Mouse (Mus musculus): ENCODE measurements at regions not wholly inside any gene's neighbourhood (a gene's known extent, or its start where the extent isn't known, plus 50 kb on each side); places are given as distances from the start of the nearest gene placed in this dataset.

- Histone ChIP-seq H3K27me3 (ENCODE audit: control insufficient read depth, insufficient read depth, low read length) (no peaks in the 10 kb centered on the region), H3K9ac (ENCODE audit: low read length) (no peak overlapping the region), H3K27ac (replicated peaks in 1 of 2; ENCODE audit: control insufficient read depth in 1 of 2, insufficient read depth in 1 of 2, low read depth in 2 of 2, low read length in 2 of 2) (no peak overlapping the region), H3K9me3 (ENCODE audit: control insufficient read depth, low read length) (no peaks in the 10 kb centered on the region), H3K4me3 (ENCODE audit: control insufficient read depth in 1 of 2, insufficient read depth in 1 of 2, low read depth in 1 of 2, low read length in 2 of 2) (no peak overlapping the region), H3K36me3 (ENCODE audit: control insufficient read depth, insufficient read depth, low read length) (no peaks in the 10 kb centered on the region), H3K4me2 (ENCODE audit: low read length) (no peak overlapping the region), H3K4me1 (ENCODE audit: control insufficient read depth in 2 of 2, insufficient read depth in 2 of 2, low read length in 2 of 2) (no peaks in the 10 kb centered on the region)
- 61% methylated on average over 4 of the region's 4 CpGs for WGBS
- no peak for ATAC-seq (ENCODE audit: insufficient number of reproducible peaks, insufficient read depth, low FRiP score, low read depth)
Observed at GRCm38 (mm10) chr13:102487416-102488097, 205.8 kb upstream of the Cd180 start.

GRCm38 (mm10) chr13:102491370-102491769, 202.0 kb upstream of the Cd180 start:
- H3K27me3 ChIP-seq (ENCODE audit: control insufficient read depth, insufficient read depth, low read length) = no peaks in the 10 kb centered on the region
- H3K4me3 ChIP-seq (ENCODE audit: control insufficient read depth in 1 of 2, insufficient read depth in 1 of 2, low read depth in 1 of 2, low read length in 2 of 2) = no peak overlapping the region
- H3K36me3 ChIP-seq (ENCODE audit: control insufficient read depth, insufficient read depth, low read length) = no peaks in the 10 kb centered on the region
- H3K27ac ChIP-seq (replicated peaks in 1 of 2; ENCODE audit: control insufficient read depth in 1 of 2, insufficient read depth in 1 of 2, low read depth in 2 of 2, low read length in 2 of 2) = no peak overlapping the region
- no peaks in the 10 kb centered on the region for H3K4me1 ChIP-seq (ENCODE audit: control insufficient read depth in 2 of 2, insufficient read depth in 2 of 2, low read length in 2 of 2)
- no peak for ATAC-seq (ENCODE audit: insufficient number of reproducible peaks, insufficient read depth, low FRiP score, low read depth)
- WGBS = 80% methylated on average over 4 of the region's 4 CpGs
- no peaks in the 10 kb centered on the region for H3K9me3 ChIP-seq (ENCODE audit: control insufficient read depth, low read length)
- no peak overlapping the region for H3K9ac ChIP-seq (ENCODE audit: low read length)
- no peak overlapping the region for H3K4me2 ChIP-seq (ENCODE audit: low read length)

GRCm38 (mm10) chr13:102504157-102504947, 189.0 kb upstream of the Cd180 start:
- WGBS = 55% methylated on average over 10 of the region's 10 CpGs
- H3K27ac ChIP-seq (replicated peaks in 1 of 2; ENCODE audit: control insufficient read depth in 1 of 2, insufficient read depth in 1 of 2, low read depth in 2 of 2, low read length in 2 of 2) = no peak overlapping the region

GRCm38 (mm10) chr13:102507226-102507625, 186.1 kb upstream of the Cd180 start:
- H3K27ac ChIP-seq (replicated peaks in 1 of 2; ENCODE audit: control insufficient read depth in 1 of 2, insufficient read depth in 1 of 2, low read depth in 2 of 2, low read length in 2 of 2) = no peak overlapping the region
- H3K4me1 ChIP-seq (ENCODE audit: control insufficient read depth in 2 of 2, insufficient read depth in 2 of 2, low read length in 2 of 2) = peaks cover 0 to 3% of the 10 kb centered on the region in 2 experiments; a peak in 1 of 4 replicates
- no peak overlapping the region for H3K9ac ChIP-seq (ENCODE audit: low read length)
- H3K27me3 ChIP-seq (ENCODE audit: control insufficient read depth, insufficient read depth, low read length) = no peaks in the 10 kb centered on the region
- no peak for ATAC-seq (ENCODE audit: insufficient number of reproducible peaks, insufficient read depth, low FRiP score, low read depth)
- H3K4me2 ChIP-seq (ENCODE audit: low read length) = no peak overlapping the region
- H3K9me3 ChIP-seq (ENCODE audit: control insufficient read depth, low read length) = no peaks in the 10 kb centered on the region
- no peaks in the 10 kb centered on the region for H3K36me3 ChIP-seq (ENCODE audit: control insufficient read depth, insufficient read depth, low read length)
- no peak overlapping the region for H3K4me3 ChIP-seq (ENCODE audit: control insufficient read depth in 1 of 2, insufficient read depth in 1 of 2, low read depth in 1 of 2, low read length in 2 of 2)
- 63% methylated on average over 1 of the region's 1 CpGs for WGBS

More at GRCm38 (mm10) chr13:102504157-102504947, 189.0 kb upstream of the Cd180 start:
- H3K9ac ChIP-seq (ENCODE audit: low read length) = no peak overlapping the region
- no peaks in the 10 kb centered on the region for H3K27me3 ChIP-seq (ENCODE audit: control insufficient read depth, insufficient read depth, low read length)
- no peaks in the 10 kb centered on the region for H3K9me3 ChIP-seq (ENCODE audit: control insufficient read depth, low read length)
- H3K4me2 ChIP-seq (ENCODE audit: low read length) = no peak overlapping the region
- ATAC-seq (ENCODE audit: insufficient number of reproducible peaks, insufficient read depth, low FRiP score, low read depth) = no peak
- H3K36me3 ChIP-seq (ENCODE audit: control insufficient read depth, insufficient read depth, low read length) = no peaks in the 10 kb centered on the region
- peaks cover 0 to 3% of the 10 kb centered on the region in 2 experiments; a peak in 1 of 4 replicates for H3K4me1 ChIP-seq (ENCODE audit: control insufficient read depth in 2 of 2, insufficient read depth in 2 of 2, low read length in 2 of 2)
- no peak overlapping the region for H3K4me3 ChIP-seq (ENCODE audit: control insufficient read depth in 1 of 2, insufficient read depth in 1 of 2, low read depth in 1 of 2, low read length in 2 of 2)

- Histone ChIP-seq H3K27me3 (ENCODE audit: control insufficient read depth, insufficient read depth, low read length) (no peaks in the 10 kb centered on the region), H3K4me2 (ENCODE audit: low read length) (no peak overlapping the region), H3K9ac (ENCODE audit: low read length) (no peak overlapping the region), H3K9me3 (ENCODE audit: control insufficient read depth, low read length) (no peaks in the 10 kb centered on the region), H3K36me3 (ENCODE audit: control insufficient read depth, insufficient read depth, low read length) (no peaks in the 10 kb centered on the region), H3K4me1 (ENCODE audit: control insufficient read depth in 2 of 2, insufficient read depth in 2 of 2, low read length in 2 of 2) (peaks cover 0 to 3% of the 10 kb centered on the region in 2 experiments; a peak in 1 of 4 replicates), H3K27ac (replicated peaks in 1 of 2; ENCODE audit: control insufficient read depth in 1 of 2, insufficient read depth in 1 of 2, low read depth in 2 of 2, low read length in 2 of 2) (no peak overlapping the region), H3K4me3 (ENCODE audit: control insufficient read depth in 1 of 2, insufficient read depth in 1 of 2, low read depth in 1 of 2, low read length in 2 of 2) (no peak overlapping the region)
- ATAC-seq (ENCODE audit: insufficient number of reproducible peaks, insufficient read depth, low FRiP score, low read depth) = no peak
Observed at GRCm38 (mm10) chr13:102507916-102508315, 185.4 kb upstream of the Cd180 start.

- H3K27ac ChIP-seq (replicated peaks in 1 of 2; ENCODE audit: control insufficient read depth in 1 of 2, insufficient read depth in 1 of 2, low read depth in 2 of 2, low read length in 2 of 2) = no peak overlapping the region
- WGBS = 63% methylated on average over 1 of the region's 1 CpGs
- no peaks in the 10 kb centered on the region for H3K36me3 ChIP-seq (ENCODE audit: control insufficient read depth, insufficient read depth, low read length)
- no peak for ATAC-seq (ENCODE audit: insufficient number of reproducible peaks, insufficient read depth, low FRiP score, low read depth)
- no peaks in the 10 kb centered on the region for H3K9me3 ChIP-seq (ENCODE audit: control insufficient read depth, low read length)
- no peaks in the 10 kb centered on the region for H3K27me3 ChIP-seq (ENCODE audit: control insufficient read depth, insufficient read depth, low read length)
- H3K4me1 ChIP-seq (ENCODE audit: control insufficient read depth in 2 of 2, insufficient read depth in 2 of 2, low read length in 2 of 2) = no peaks in the 10 kb centered on the region
- no peak overlapping the region for H3K4me2 ChIP-seq (ENCODE audit: low read length)
- H3K4me3 ChIP-seq (ENCODE audit: control insufficient read depth in 1 of 2, insufficient read depth in 1 of 2, low read depth in 1 of 2, low read length in 2 of 2) = no peak overlapping the region
- H3K9ac ChIP-seq (ENCODE audit: low read length) = no peak overlapping the region
Observed at GRCm38 (mm10) chr13:102510733-102511279, 182.6 kb upstream of the Cd180 start.

- H3K27ac ChIP-seq (replicated peaks in 1 of 2; ENCODE audit: control insufficient read depth in 1 of 2, insufficient read depth in 1 of 2, low read depth in 2 of 2, low read length in 2 of 2) = no peak overlapping the region
- WGBS = 81% methylated on average over 5 of the region's 5 CpGs
- peaks cover 13 to 24% of the 10 kb centered on the region in 2 experiments for H3K4me1 ChIP-seq (ENCODE audit: control insufficient read depth in 2 of 2, insufficient read depth in 2 of 2, low read length in 2 of 2)
- H3K36me3 ChIP-seq (ENCODE audit: control insufficient read depth, insufficient read depth, low read length) = no peaks in the 10 kb centered on the region
- no peak for ATAC-seq (ENCODE audit: insufficient number of reproducible peaks, insufficient read depth, low FRiP score, low read depth)
- H3K4me3 ChIP-seq (ENCODE audit: control insufficient read depth in 1 of 2, insufficient read depth in 1 of 2, low read depth in 1 of 2, low read length in 2 of 2) = no peak overlapping the region
- H3K27me3 ChIP-seq (ENCODE audit: control insufficient read depth, insufficient read depth, low read length) = no peaks in the 10 kb centered on the region
- no peak overlapping the region for H3K9ac ChIP-seq (ENCODE audit: low read length)
- no peaks in the 10 kb centered on the region for H3K9me3 ChIP-seq (ENCODE audit: control insufficient read depth, low read length)
- H3K4me2 ChIP-seq (ENCODE audit: low read length) = no peak overlapping the region
Observed at GRCm38 (mm10) chr13:102518169-102518882, 175.0 kb upstream of the Cd180 start.
